Mouse (Mus musculus): ENCODE results near the gene Cacna1d. TPM values are rescaled to one million over a fixed set of nuclear protein-coding genes. Genes with fewer than 3 reads are reported as not detected.

Gene Cacna1d
- total and polyA plus RNA-seq, 3 experiments: 0.04 to 0.30 (median 0.22) TPM

DNA sequence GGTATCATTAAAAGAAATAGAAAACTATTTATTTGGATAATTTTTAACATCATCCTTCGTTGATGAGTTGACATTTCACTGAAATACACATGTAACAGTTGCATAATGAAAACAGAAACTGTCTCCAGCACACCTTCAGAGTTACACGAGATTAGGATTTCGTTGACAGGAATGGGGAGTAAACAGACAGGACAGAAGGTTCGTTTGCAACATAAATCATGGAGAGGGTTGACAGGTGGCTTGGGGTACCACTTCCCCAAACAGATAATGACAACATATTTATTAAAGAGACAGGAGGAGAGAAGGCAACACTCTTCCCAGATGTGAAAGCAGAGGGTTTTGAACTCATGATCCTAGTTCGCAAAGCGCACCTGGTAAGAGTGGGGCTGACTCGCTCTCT, 436.3 kb downstream of the Cacna1d start:
- Histone ChIP-seq H3K9me3 (replicated peaks) (no peaks in the 10 kb centered on the region), H3K4me3 (ENCODE audit: low read depth, low read length) (no peak overlapping the region), H3K27me3 (ENCODE audit: insufficient read depth, low read length) (peaks cover 2% of the 10 kb centered on the region; the same call in 1 of the 2 replicates), H3K36me3 (replicated peaks) (no peaks in the 10 kb centered on the region), H3K4me1 (ENCODE audit: insufficient read depth, low read depth, low read length) (no peaks in the 10 kb centered on the region)
- no peak for ATAC-seq (ENCODE audit: extremely low read depth, insufficient number of reproducible peaks, low FRiP score, poor library complexity, severe bottlenecking)
- TF ChIP-seq POLR2AphosphoS5 (IDR thresholded peaks at IDR 0.05; ENCODE audit: insufficient replicate concordance, low read depth, low read length) (no peak), GATA1 (IDR thresholded peaks at IDR 0.05; ENCODE audit: borderline replicate concordance, low read length) (no peak), TAL1 (conservative IDR thresholded peaks at IDR 0.05; ENCODE audit: low read depth, low read length) (no peak)
- no peak for DNase-seq (ENCODE audit: low spot score)

GRCm38 (mm10) chr14:30050280-30050679, 441.0 kb downstream of the Cacna1d start:
- TF ChIP-seq POLR2AphosphoS5 (IDR thresholded peaks at IDR 0.05; ENCODE audit: insufficient replicate concordance, low read depth, low read length): no peak
- TF ChIP-seq GATA2 (IDR thresholded peaks at IDR 0.05; ENCODE audit: borderline replicate concordance, low read depth, low read length): no peak
- no peak for TF ChIP-seq GATA1 (IDR thresholded peaks at IDR 0.05; ENCODE audit: borderline replicate concordance, low read length)
- no peak for TF ChIP-seq TAL1 (conservative IDR thresholded peaks at IDR 0.05; ENCODE audit: low read depth, low read length)
- TF ChIP-seq CTCF (IDR thresholded peaks at IDR 0.05; ENCODE audit: low read depth, low read length): no peak
- Histone ChIP-seq H3K36me3 (replicated peaks) (no peaks in the 10 kb centered on the region), H3K4me3 (ENCODE audit: low read depth, low read length) (no peak overlapping the region), H3K27me3 (ENCODE audit: insufficient read depth, low read length) (peaks cover 2% of the 10 kb centered on the region; the same call in 1 of the 2 replicates), H3K4me1 (ENCODE audit: insufficient read depth, low read depth, low read length) (no peaks in the 10 kb centered on the region), H3K9me3 (replicated peaks) (no peaks in the 10 kb centered on the region)
- DNase-seq (ENCODE audit: low spot score) (no peak), ATAC-seq (ENCODE audit: extremely low read depth, insufficient number of reproducible peaks, low FRiP score, poor library complexity, severe bottlenecking) (no peak)

- H3K9me3 ChIP-seq (replicated peaks): no peaks in the 10 kb centered on the region
- no peak for DNase-seq (ENCODE audit: low spot score)
- H3K4me3 ChIP-seq (ENCODE audit: low read depth, low read length): no peak overlapping the region
- ATAC-seq (ENCODE audit: extremely low read depth, insufficient number of reproducible peaks, low FRiP score, poor library complexity, severe bottlenecking): no peak
- TF ChIP-seq CTCF (IDR thresholded peaks at IDR 0.05; ENCODE audit: low read depth, low read length) (0 out of 2 replicates have a peak, but pooled peaks have one; percentile 6), TAL1 (conservative IDR thresholded peaks at IDR 0.05; ENCODE audit: low read depth, low read length) (no peak)
- no peaks in the 10 kb centered on the region for H3K4me1 ChIP-seq (ENCODE audit: insufficient read depth, low read depth, low read length)
- no peaks in the 10 kb centered on the region for H3K36me3 ChIP-seq (replicated peaks)
- H3K27me3 ChIP-seq (ENCODE audit: insufficient read depth, low read length): no peaks in the 10 kb centered on the region
Observed at GRCm38 (mm10) chr14:30048049-30048448, 443.2 kb downstream of the Cacna1d start.

- Histone ChIP-seq H3K9me3 (replicated peaks) (no peaks in the 10 kb centered on the region), H3K4me3 (ENCODE audit: low read depth, low read length) (no peak overlapping the region), H3K4me1 (ENCODE audit: insufficient read depth, low read depth, low read length) (no peaks in the 10 kb centered on the region), H3K27me3 (ENCODE audit: insufficient read depth, low read length) (no peaks in the 10 kb centered on the region), H3K36me3 (replicated peaks) (no peaks in the 10 kb centered on the region)
- no peak for DNase-seq (ENCODE audit: low spot score)
- no peak for ATAC-seq (ENCODE audit: extremely low read depth, insufficient number of reproducible peaks, low FRiP score, poor library complexity, severe bottlenecking)
- no peak for TF ChIP-seq CTCF (IDR thresholded peaks at IDR 0.05; ENCODE audit: low read depth, low read length)
- no peak for TF ChIP-seq POLR2AphosphoS5 (IDR thresholded peaks at IDR 0.05; ENCODE audit: insufficient replicate concordance, low read depth, low read length)
- TF ChIP-seq GATA1 (IDR thresholded peaks at IDR 0.05; ENCODE audit: borderline replicate concordance, low read length): no peak
- TF ChIP-seq TAL1 (conservative IDR thresholded peaks at IDR 0.05; ENCODE audit: low read depth, low read length): no peak
- no peak for TF ChIP-seq GATA2 (IDR thresholded peaks at IDR 0.05; ENCODE audit: borderline replicate concordance, low read depth, low read length)
Observed at GRCm38 (mm10) chr14:30046976-30047375, 444.3 kb downstream of the Cacna1d start.

DNA sequence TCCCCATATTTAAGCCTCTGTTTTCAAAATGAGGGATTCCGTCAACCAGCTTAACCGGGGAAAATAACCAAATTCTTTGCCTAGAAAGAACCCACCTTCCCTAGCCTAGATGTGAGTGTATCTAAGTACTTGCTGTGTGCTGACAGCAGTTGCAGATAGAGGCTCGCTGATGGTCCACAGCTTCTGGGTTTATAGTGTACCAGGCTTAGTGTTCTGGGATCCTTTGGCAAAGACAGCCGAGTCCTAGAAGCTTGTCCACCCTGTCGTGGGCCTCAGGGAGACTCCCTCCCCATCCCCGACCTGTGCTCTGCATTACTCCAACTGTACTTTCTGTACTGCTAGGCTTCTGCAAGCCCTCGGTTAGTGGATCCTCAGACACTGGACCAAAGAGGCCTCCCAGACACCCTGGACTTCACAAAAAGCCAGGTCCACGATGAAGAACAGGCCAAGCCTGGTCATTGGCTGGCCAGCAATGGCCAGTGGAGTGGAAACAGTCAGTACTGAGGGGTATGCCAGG, 445.5 kb downstream of the Cacna1d start:
- Histone ChIP-seq H3K36me3 (replicated peaks) (no peaks in the 10 kb centered on the region), H3K4me3 (ENCODE audit: low read depth, low read length) (no peak overlapping the region), H3K4me1 (ENCODE audit: insufficient read depth, low read depth, low read length) (no peaks in the 10 kb centered on the region), H3K27me3 (ENCODE audit: insufficient read depth, low read length) (no peaks in the 10 kb centered on the region; the same call in 1 of the 2 replicates), H3K9me3 (replicated peaks) (no peaks in the 10 kb centered on the region)
- DNase-seq (ENCODE audit: low spot score) (no peak), ATAC-seq (ENCODE audit: extremely low read depth, insufficient number of reproducible peaks, low FRiP score, poor library complexity, severe bottlenecking) (no peak)
- no peak for TF ChIP-seq GATA1 (IDR thresholded peaks at IDR 0.05; ENCODE audit: borderline replicate concordance, low read length)
- TF ChIP-seq POLR2AphosphoS5 (IDR thresholded peaks at IDR 0.05; ENCODE audit: insufficient replicate concordance, low read depth, low read length): no peak
- TF ChIP-seq TAL1 (conservative IDR thresholded peaks at IDR 0.05; ENCODE audit: low read depth, low read length): no peak
- no peak for TF ChIP-seq CTCF (IDR thresholded peaks at IDR 0.05; ENCODE audit: low read depth, low read length)
- TF ChIP-seq GATA2 (IDR thresholded peaks at IDR 0.05; ENCODE audit: borderline replicate concordance, low read depth, low read length): no peak

GRCm38 (mm10) chr14:30045239-30045638, 446.0 kb downstream of the Cacna1d start:
- H3K9me3 ChIP-seq (replicated peaks): no peaks in the 10 kb centered on the region
- H3K4me1 ChIP-seq (ENCODE audit: insufficient read depth, low read depth, low read length): no peaks in the 10 kb centered on the region
- no peak overlapping the region for H3K4me3 ChIP-seq (ENCODE audit: low read depth, low read length)
- ATAC-seq (ENCODE audit: extremely low read depth, insufficient number of reproducible peaks, low FRiP score, poor library complexity, severe bottlenecking) (no peak), DNase-seq (ENCODE audit: low spot score) (no peak)
- H3K27me3 ChIP-seq (ENCODE audit: insufficient read depth, low read length): no peaks in the 10 kb centered on the region; the same call in 1 of the 2 replicates
- TF ChIP-seq GATA1 (IDR thresholded peaks at IDR 0.05; ENCODE audit: borderline replicate concordance, low read length) (no peak), GATA2 (IDR thresholded peaks at IDR 0.05; ENCODE audit: borderline replicate concordance, low read depth, low read length) (no peak), POLR2AphosphoS5 (IDR thresholded peaks at IDR 0.05; ENCODE audit: insufficient replicate concordance, low read depth, low read length) (no peak), CTCF (IDR thresholded peaks at IDR 0.05; ENCODE audit: low read depth, low read length) (no peak), TAL1 (conservative IDR thresholded peaks at IDR 0.05; ENCODE audit: low read depth, low read length) (no peak)
- no peaks in the 10 kb centered on the region for H3K36me3 ChIP-seq (replicated peaks)

Measured in G1E (cell line).